Mouse (Mus musculus): ENCODE data around the gene Tff1. TPM values are rescaled to one million over a fixed set of nuclear protein-coding genes. Genes with fewer than 3 reads are reported as not detected.

The Tff1 gene
- total RNA-seq, 2 experiments from 2014 or later: not detected

Other genes starting within 250 kb of the Tff1 start
- gene Umodl1, start 210.6 kb downstream of the Tff1 start, total RNA-seq (2021): not detected
- gene Abcg1, start 107.6 kb downstream of the Tff1 start, total RNA-seq (2021): 1 to 10 TPM; 1.8 to 2.9 TPM
- not detected for gene Tff3, start 35.6 kb downstream of the Tff1 start, total RNA-seq (2021)
- not detected for gene Tff2, start 21.0 kb downstream of the Tff1 start, total RNA-seq (2021)
- gene Tmprss3, start 33.7 kb upstream of the Tff1 start, total RNA-seq (2021): not detected
- under 1 TPM in 1 of 2 experiments, not detected in 1; 0.19 TPM for gene Ubash3a, start 42.6 kb upstream of the Tff1 start, total RNA-seq (2021)
- 10 to 100 TPM in 1 of 2 experiments, 1 to 10 TPM in 1; 8.0 to 10.2 TPM for gene Rsph1, start 112.1 kb upstream of the Tff1 start, total RNA-seq (2021)
- 1 to 10 TPM; 3.0 to 5.2 TPM for gene Slc37a1, start 121.5 kb upstream of the Tff1 start, total RNA-seq (2021)
- gene Pde9a, start 220.9 kb upstream of the Tff1 start, total RNA-seq (2021): 1 to 10 TPM; 2.4 to 2.8 TPM